Mouse (Mus musculus) neural tube, embryonic 14.5 days (tissue): ENCODE data around the gene Slc30a7. TPM values are rescaled to one million over a fixed set of nuclear protein-coding genes. Genes with fewer than 3 reads are reported as not detected.

Experiments
- ATAC-seq: fragments of 200-750 bp; cut with Nextera tagmentation; 2 replicates; pipeline ENCODE4 v1.8.0; 2017; ENCODE audit warnings: low read depth, mild to moderate bottlenecking, moderate TSS enrichment, moderate library complexity
- H3K27ac ChIP-seq: fragments of 300-500 bp; sonication (generic); 2 replicates; pipeline ENCODE4 v1.5.1; 2014; ENCODE audit warnings: low read depth, mild to moderate bottlenecking, control low read depth, low read length, moderate library complexity, mixed read lengths
- H3K27me3 ChIP-seq: fragments of 300-500 bp; sonication (generic); 2 replicates; pipeline ENCODE4 v1.6.1; 2014; ENCODE audit warnings: low read length; ENCODE audit not compliant: control insufficient read depth, insufficient read depth
- H3K36me3 ChIP-seq: fragments of 300-500 bp; sonication (generic); 2 replicates; pipeline ENCODE4 v1.6.1; 2014; ENCODE audit warnings: low read length, mixed read lengths; ENCODE audit not compliant: control insufficient read depth, insufficient read depth
- H3K4me1 ChIP-seq: fragments of 300-500 bp; sonication (generic); 2 replicates; pipeline ENCODE4 v1.6.1; 2014; ENCODE audit warnings: low read length; ENCODE audit not compliant: control insufficient read depth, insufficient read depth
- H3K4me2 ChIP-seq: fragments of 300-500 bp; sonication (generic); 2 replicates; pipeline ENCODE4 v1.6.1; 2014; ENCODE audit warnings: mild to moderate bottlenecking, low read depth, low read length, control low read depth
- H3K4me3 ChIP-seq: fragments of 300-500 bp; sonication (generic); 2 replicates; pipeline ENCODE4 v1.5.1; 2014; ENCODE audit warnings: low read depth, low read length, control low read depth, mixed read lengths
- H3K9ac ChIP-seq: fragments of 300-500 bp; sonication (generic); replicated peaks from 2 replicates; pipeline ENCODE4 v1.6.1; 2014; ENCODE audit warnings: low read depth, mild to moderate bottlenecking, control low read depth, low read length, mixed read lengths
- H3K9me3 ChIP-seq: fragments of 300-500 bp; sonication (generic); 2 replicates; pipeline ENCODE4 v1.6.1; 2016; ENCODE audit warnings: low read length; ENCODE audit not compliant: control insufficient read depth
- WGBS: fragments of 180-500 bp; shearing (Covaris S2); extraction: QIAGEN DNeasy Blood & Tissue Kit; methylation state at CpG from one replicate; pipeline ENCODE4 v1.1.7; 2014; 5-methylcytosine and 5-hydroxymethylcytosine counted together
- polyA plus RNA-seq: library from polyadenylated mRNA; unstranded; fragments of >200 nt; fragmentation: Nextera tagmentation; extraction: Ambion mirVana; gene quantifications from 2 replicates; pipeline ENCODE4 v1.2.1, GENCODE M21; 2014

Gene Slc30a7
- polyA plus RNA-seq, 1 experiment from 2014 or later, result 20.5 TPM

DNA sequence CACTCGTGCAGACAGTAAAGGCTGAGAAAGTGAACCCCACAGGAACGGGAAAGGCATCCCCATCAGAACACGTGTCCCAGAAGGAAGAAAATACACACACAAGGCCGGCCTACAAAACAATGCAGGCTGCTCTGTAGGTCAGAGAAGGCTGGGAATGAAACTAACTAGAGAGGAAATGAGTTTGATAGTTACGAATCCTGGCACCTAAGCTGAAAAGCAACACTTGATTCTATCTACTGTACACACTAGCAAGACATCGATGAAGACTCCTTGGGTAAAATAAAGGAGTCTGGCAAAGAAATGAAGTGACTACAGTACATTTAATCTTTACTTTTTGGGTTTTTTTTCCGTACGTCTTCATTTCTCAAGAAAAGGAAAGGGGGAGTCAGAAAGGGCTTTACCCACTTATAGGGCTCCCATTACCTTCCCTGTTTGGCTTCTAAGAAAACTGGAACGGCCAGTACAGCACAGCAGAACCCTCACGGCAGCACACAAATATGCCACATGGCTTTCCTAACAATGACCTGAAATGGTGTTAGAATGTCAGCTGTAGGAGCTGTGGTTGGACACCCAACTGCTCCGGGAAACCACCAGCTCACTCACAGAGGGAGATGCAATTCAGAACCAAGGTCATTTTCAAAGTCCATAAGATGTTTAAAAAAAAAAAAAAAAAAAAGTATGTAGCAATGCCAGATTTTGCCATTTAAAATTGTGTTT, 45.7 kb downstream of the Slc30a7 start:
- Histone ChIP-seq H3K4me2 (no peak overlapping the region), H3K9me3 (no peaks in the 10 kb centered on the region), H3K27ac (no peak overlapping the region), H3K4me3 (no peak overlapping the region), H3K9ac (no peak overlapping the region), H3K36me3 (peaks cover 6% of the 10 kb centered on the region; the same call in 1 of the 2 replicates), H3K4me1 (no peaks in the 10 kb centered on the region), H3K27me3 (no peaks in the 10 kb centered on the region)
- 86% methylated on average over 11 of the region's 11 CpGs for WGBS
- no peak for ATAC-seq

DNA sequence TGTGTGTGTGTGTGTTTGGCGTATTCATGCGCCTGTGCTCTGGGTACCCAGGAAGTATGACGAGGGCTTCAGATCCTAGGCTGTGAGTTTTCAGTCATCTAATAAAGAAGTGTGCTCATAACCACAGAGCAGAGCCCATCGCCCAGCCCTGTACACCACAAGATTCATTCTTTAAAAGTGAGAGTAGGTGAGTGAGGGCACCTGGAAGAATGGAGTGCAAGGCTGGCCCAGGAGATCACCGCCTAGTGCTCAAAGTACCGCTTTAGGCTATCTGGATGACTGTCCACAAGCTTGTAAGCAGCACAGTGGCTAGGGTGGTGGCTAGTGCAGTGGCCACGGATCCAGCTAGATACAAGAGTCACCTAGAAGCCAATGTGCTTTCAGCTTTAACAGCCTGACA, 50.0 kb downstream of the Slc30a7 start:
- Histone ChIP-seq H3K9me3 (no peaks in the 10 kb centered on the region), H3K36me3 (peaks cover 12% of the 10 kb centered on the region; the same call in 1 of the 2 replicates), H3K27ac (no peak overlapping the region), H3K27me3 (no peaks in the 10 kb centered on the region), H3K4me3 (no peak overlapping the region), H3K9ac (no peak overlapping the region), H3K4me1 (no peaks in the 10 kb centered on the region), H3K4me2 (no peak overlapping the region)
- no peak for ATAC-seq
- 97% methylated on average over 7 of the region's 7 CpGs for WGBS

GRCm38 (mm10) chr3:115953088-115953487, 54.1 kb downstream of the Slc30a7 start:
- WGBS, result 83% methylated on average over 3 of the region's 3 CpGs
- Histone ChIP-seq H3K27ac (no peak overlapping the region), H3K9me3 (no peaks in the 10 kb centered on the region), H3K4me3 (no peak overlapping the region), H3K27me3 (no peaks in the 10 kb centered on the region), H3K4me1 (no peaks in the 10 kb centered on the region), H3K9ac (no peak overlapping the region), H3K4me2 (no peak overlapping the region), H3K36me3 (peaks cover 14% of the 10 kb centered on the region; the same call in 1 of the 2 replicates)
- ATAC-seq, result no peak

GRCm38 (mm10) chr3:115952356-115952755, 54.9 kb downstream of the Slc30a7 start:
- WGBS, result 90% methylated on average over 4 of the region's 4 CpGs
- Histone ChIP-seq H3K4me1 (no peaks in the 10 kb centered on the region), H3K27me3 (no peaks in the 10 kb centered on the region), H3K9me3 (no peaks in the 10 kb centered on the region), H3K9ac (no peak overlapping the region), H3K27ac (no peak overlapping the region), H3K4me2 (no peak overlapping the region), H3K36me3 (peaks cover 12% of the 10 kb centered on the region; the same call in 1 of the 2 replicates), H3K4me3 (no peak overlapping the region)
- ATAC-seq, result no peak

DNA sequence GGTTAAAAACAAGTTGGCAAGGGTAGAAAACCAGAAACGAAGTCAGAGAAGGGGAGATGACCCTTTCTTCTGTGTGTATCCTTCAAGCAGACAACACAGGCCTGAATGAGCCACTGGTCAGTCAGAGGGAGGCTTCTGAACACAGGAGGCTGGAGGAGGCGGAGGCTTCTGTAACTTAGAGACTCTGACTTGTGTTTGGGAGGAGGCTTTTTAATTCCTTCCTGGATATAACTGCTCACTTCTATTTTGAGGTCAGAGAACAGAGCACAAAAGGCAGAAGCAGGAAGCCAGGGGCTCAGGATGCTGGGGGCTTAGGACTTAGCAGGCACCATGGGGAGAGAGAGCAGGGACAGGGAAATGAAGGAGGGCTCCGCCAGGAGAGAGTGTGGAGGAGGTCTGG, 56.0 kb downstream of the Slc30a7 start:
- Histone ChIP-seq H3K4me2 (no peak overlapping the region), H3K4me3 (no peak overlapping the region), H3K9ac (no peak overlapping the region), H3K4me1 (no peaks in the 10 kb centered on the region), H3K27ac (no peak overlapping the region), H3K9me3 (no peaks in the 10 kb centered on the region), H3K27me3 (no peaks in the 10 kb centered on the region), H3K36me3 (0 out of 2 replicates have a peak, but pooled peaks cover 10% of the 10 kb centered on the region)
- no peak for ATAC-seq
- WGBS, result 83% methylated on average over 3 of the region's 3 CpGs

DNA sequence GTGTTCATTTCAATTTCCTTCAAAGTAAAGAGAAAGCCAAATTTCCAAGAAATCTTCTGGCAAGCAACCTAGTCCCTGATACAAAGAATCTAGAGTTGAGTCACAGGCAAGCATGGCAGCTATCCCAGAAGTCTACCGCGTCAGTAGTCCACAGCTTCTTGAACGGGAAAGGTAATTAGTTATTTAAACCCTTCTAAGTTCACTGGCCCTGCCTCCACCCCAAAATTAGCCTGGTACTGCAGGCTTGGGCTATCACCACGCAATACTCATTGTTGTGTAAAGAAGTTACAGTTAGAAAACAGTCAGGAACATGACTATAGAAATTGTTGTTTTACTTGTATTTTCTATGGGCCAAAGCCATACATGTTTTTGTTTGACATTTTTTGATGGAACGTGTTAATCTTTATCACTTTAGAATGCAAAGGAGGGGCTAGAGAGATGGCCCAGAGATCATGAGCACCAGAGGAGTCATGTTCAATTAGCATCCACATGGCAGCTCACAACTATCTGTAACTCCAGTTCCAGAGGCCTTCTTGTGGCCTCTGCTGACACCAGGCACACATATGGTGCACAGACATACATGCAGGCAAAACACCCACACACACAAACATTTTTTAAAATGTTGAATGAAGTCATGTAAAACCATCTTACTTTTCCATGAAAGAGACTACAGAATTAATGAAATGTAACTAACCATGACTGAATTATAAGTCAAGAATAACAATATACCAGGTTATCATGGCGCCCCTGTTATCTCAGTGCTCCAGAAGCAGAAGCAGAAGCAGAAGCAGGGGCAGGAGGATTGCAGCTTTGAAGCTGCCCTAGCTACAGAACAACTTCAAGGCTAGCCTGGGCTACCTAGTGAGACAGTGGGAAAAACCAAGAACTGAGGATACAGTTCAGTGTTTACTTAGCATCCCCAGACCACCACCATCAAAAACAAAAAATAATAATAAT, 57.0 kb downstream of the Slc30a7 start:
- Histone ChIP-seq H3K36me3 (0 out of 2 replicates have a peak, but pooled peaks cover 10% of the 10 kb centered on the region), H3K4me1 (no peaks in the 10 kb centered on the region), H3K9me3 (no peaks in the 10 kb centered on the region), H3K4me2 (no peak overlapping the region), H3K9ac (no peak overlapping the region), H3K27me3 (no peaks in the 10 kb centered on the region), H3K27ac (no peak overlapping the region), H3K4me3 (no peak overlapping the region)
- 69% methylated on average over 6 of the region's 6 CpGs for WGBS
- peak; percentile 55 for ATAC-seq

- no peak overlapping the region for H3K4me2 ChIP-seq
- H3K36me3 ChIP-seq, result 0 out of 2 replicates have a peak, but pooled peaks cover 14% of the 10 kb centered on the region
- H3K4me3 ChIP-seq, result no peak overlapping the region
- H3K27me3 ChIP-seq, result no peaks in the 10 kb centered on the region
- no peaks in the 10 kb centered on the region for H3K9me3 ChIP-seq
- H3K9ac ChIP-seq, result no peak overlapping the region
- no peak overlapping the region for H3K27ac ChIP-seq
- 38% methylated on average over 3 of the region's 3 CpGs for WGBS
- ATAC-seq, result peak; percentile 83
- H3K4me1 ChIP-seq, result no peaks in the 10 kb centered on the region
Observed at GRCm38 (mm10) chr3:115949220-115949920, 57.8 kb downstream of the Slc30a7 start.

- WGBS, result 96% methylated on average over 8 of the region's 8 CpGs
- no peaks in the 10 kb centered on the region for H3K4me1 ChIP-seq
- no peak overlapping the region for H3K9ac ChIP-seq
- H3K27ac ChIP-seq, result no peak overlapping the region
- no peaks in the 10 kb centered on the region for H3K27me3 ChIP-seq
- H3K36me3 ChIP-seq, result peaks cover 19% of the 10 kb centered on the region
- H3K4me2 ChIP-seq, result no peak overlapping the region
- no peaks in the 10 kb centered on the region for H3K9me3 ChIP-seq
- ATAC-seq, result no peak
- no peak overlapping the region for H3K4me3 ChIP-seq
Observed at GRCm38 (mm10) chr3:115946272-115946671, 60.9 kb downstream of the Slc30a7 start.
